In genomic region chr9:63378174-63378573, GRCm38 (mm10) we compare ENCODE assay signal across 8 mouse cellular contexts. TPM values are rescaled to one million over a fixed set of nuclear protein-coding genes. Genes with fewer than 3 reads are reported as not detected.
DNase-seq lines count a peak whose midpoint lies in the region; ATAC-seq and TF ChIP-seq lines count a peak whose summit lies in the region.

No protein-coding gene starts in this region.

- H3K4me3 ChIP-seq in testis, adult 2 months (ENCODE audit: control insufficient read depth, low read depth, low read length), result peak overlapping the region; percentile 90
- peak overlapping the region; percentile 90 for H3K4me3 ChIP-seq in forebrain, embryonic 10.5 days
- H3K4me3 ChIP-seq in limb, embryonic 13.5 days, result peak overlapping the region; percentile 86
- peak overlapping the region; percentile 87 for H3K4me3 ChIP-seq in stomach, embryonic 16.5 days (replicated peaks; ENCODE audit: low read length)

- no peak for TF ChIP-seq POLR2A in testis, adult 2 months (IDR thresholded peaks at IDR 0.05; ENCODE audit: control insufficient read depth, low read depth, low read length)

- H3K9ac ChIP-seq in limb, embryonic 13.5 days, result peak overlapping the region; percentile 91
- peak overlapping the region; percentile 95 for H3K9ac ChIP-seq in stomach, embryonic 16.5 days (ENCODE audit: low read length)

- H3K27me3 ChIP-seq in testis, adult 2 months (ENCODE audit: control insufficient read depth, insufficient read depth, low read length), result no peaks in the 10 kb centered on the region
- no peaks in the 10 kb centered on the region for H3K27me3 ChIP-seq in forebrain, embryonic 10.5 days (ENCODE audit: poor library complexity, severe bottlenecking)
- H3K27me3 ChIP-seq in limb, embryonic 13.5 days, result no peaks in the 10 kb centered on the region
- no peaks in the 10 kb centered on the region for H3K27me3 ChIP-seq in stomach, embryonic 16.5 days (ENCODE audit: control insufficient read depth, insufficient read depth, low read length)

- H3K4me1 ChIP-seq in testis, adult 2 months (ENCODE audit: control insufficient read depth, insufficient read depth, low read length), result peaks cover 2% of the 10 kb centered on the region
- H3K4me1 ChIP-seq in forebrain, embryonic 10.5 days, result peaks cover 40% of the 10 kb centered on the region
- H3K4me1 ChIP-seq in limb, embryonic 13.5 days, result peaks cover 26% of the 10 kb centered on the region
- peaks cover 10% of the 10 kb centered on the region for H3K4me1 ChIP-seq in stomach, embryonic 16.5 days (ENCODE audit: control insufficient read depth, insufficient read depth, low read length)

- DNase-seq in testis, postnatal 14 days (ENCODE audit: low spot score), result no peak
- no peak for DNase-seq in forebrain, embryonic 10.5 days (ENCODE audit: extremely low spot score, low spot score)
- DNase-seq in gastrocnemius, postnatal 4 days (ENCODE audit: low spot score in 2 of 2), result no peak
- DNase-seq in layer of hippocampus, adult 9-11 months, result no peak

- TF ChIP-seq CTCF in testis, adult 2 months (IDR thresholded peaks at IDR 0.05; ENCODE audit: control insufficient read depth, insufficient read depth, insufficient replicate concordance, low read depth, low read length), result no peak

- H3K9me3 ChIP-seq in forebrain, embryonic 10.5 days, result no peaks in the 10 kb centered on the region
- no peaks in the 10 kb centered on the region for H3K9me3 ChIP-seq in limb, embryonic 13.5 days
- H3K9me3 ChIP-seq in stomach, embryonic 16.5 days (replicated peaks; ENCODE audit: control insufficient read depth, low read length), result no peaks in the 10 kb centered on the region

- H3K27ac ChIP-seq in testis, adult 2 months (ENCODE audit: control insufficient read depth, insufficient read depth, low read depth, low read length), result peak overlapping the region; percentile 39; the same call in 1 of the 2 replicates
- H3K27ac ChIP-seq in forebrain, embryonic 10.5 days, result peak overlapping the region; percentile 98
- peak overlapping the region; percentile 87; the same call in 1 of the 2 replicates for H3K27ac ChIP-seq in limb, embryonic 13.5 days
- H3K27ac ChIP-seq in stomach, embryonic 16.5 days (ENCODE audit: low read length), result peak overlapping the region; percentile 83

- WGBS in forebrain, embryonic 10.5 days, result 24% methylated on average over 8 of the region's 8 CpGs
- 17% methylated on average over 8 of the region's 8 CpGs for WGBS in limb, embryonic 13.5 days
- WGBS in stomach, embryonic 16.5 days, result 18% methylated on average over 8 of the region's 8 CpGs

- no peak for ATAC-seq in limb, embryonic 13.5 days (ENCODE audit: low FRiP score, low read depth)
- no peak for ATAC-seq in stomach, embryonic 16.5 days (ENCODE audit: insufficient read depth, low FRiP score)
- ATAC-seq in CD4-positive, CD25-positive, alpha-beta regulatory T cell, adult 4 months, result no peak

- H3K4me2 ChIP-seq in limb, embryonic 13.5 days (replicated peaks), result peak overlapping the region; percentile 97
- peak overlapping the region; percentile 77 for H3K4me2 ChIP-seq in stomach, embryonic 16.5 days (ENCODE audit: low read depth, low read length)

- no peaks in the 10 kb centered on the region for H3K36me3 ChIP-seq in testis, adult 2 months (ENCODE audit: control insufficient read depth, insufficient read depth, low read length)
- H3K36me3 ChIP-seq in forebrain, embryonic 10.5 days (replicated peaks), result peaks cover 20% of the 10 kb centered on the region
- H3K36me3 ChIP-seq in limb, embryonic 13.5 days, result peaks cover 23% of the 10 kb centered on the region
- H3K36me3 ChIP-seq in stomach, embryonic 16.5 days (ENCODE audit: control insufficient read depth, insufficient read depth, low read length), result no peaks in the 10 kb centered on the region

RNA-seq across cellular contexts. Expression of gene Map2k5, which starts 0.5 kb away (rescaled TPM):
- polyA plus RNA-seq in testis, adult 2 months (2012; rRNA removed), result 47.8 and 53.3 TPM in 2 replicates
- polyA plus RNA-seq in forebrain, embryonic 10.5 days (2016; fragmentation: Nextera tagmentation; extraction: Ambion mirVana), result 33.8 and 34.2 TPM in 2 replicates
- 37.2 and 40.2 TPM in 2 replicates for polyA plus RNA-seq in limb, embryonic 13.5 days (2015; fragmentation: Nextera tagmentation; extraction: Ambion mirVana)
- 18.5 and 20.6 TPM in 2 replicates for polyA plus RNA-seq in stomach, embryonic 16.5 days (2015; fragmentation: Nextera tagmentation; extraction: Ambion mirVana)
- total RNA-seq in gastrocnemius, postnatal 4 days (2021), result 10 to 100 TPM; 21.8 to 27.1 TPM
- polyA plus RNA-seq in CD4-positive, CD25-positive, alpha-beta regulatory T cell, adult 4 months (2017; shearing (Covaris generic)), result 10 to 100 TPM in 1 of 2 experiments, 1 to 10 TPM in 1; 9.1 to 12.8 TPM

RNA-seq across cellular contexts. Expression of gene 2300009A05Rik, which starts 20.9 kb away (rescaled TPM):
- polyA plus RNA-seq in testis, adult 2 months (2012; rRNA removed), result 205 and 242 TPM in 2 replicates
- 39.4 and 40.5 TPM in 2 replicates for polyA plus RNA-seq in forebrain, embryonic 10.5 days (2016; fragmentation: Nextera tagmentation; extraction: Ambion mirVana)
- polyA plus RNA-seq in limb, embryonic 13.5 days (2015; fragmentation: Nextera tagmentation; extraction: Ambion mirVana), result 37.9 and 40.5 TPM in 2 replicates
- polyA plus RNA-seq in stomach, embryonic 16.5 days (2015; fragmentation: Nextera tagmentation; extraction: Ambion mirVana), result 33.3 and 37.3 TPM in 2 replicates
- 10 to 100 TPM; 17.1 to 27.1 TPM for total RNA-seq in gastrocnemius, postnatal 4 days (2021)
- 1 to 10 TPM; 3.4 to 9.1 TPM for polyA plus RNA-seq in CD4-positive, CD25-positive, alpha-beta regulatory T cell, adult 4 months (2017; shearing (Covaris generic))

Comparison
In these comparisons a context has a peak if more than half of its experiments do, and no peak if none do; other contexts are left out.
1. H3K27ac ChIP-seq: peak in every context shown above with its lines; median percentile 98 in forebrain, embryonic 10.5 days; 87 in limb, embryonic 13.5 days; 83 in stomach, embryonic 16.5 days; 39 in testis, adult 2 months.